8 mouse cellular contexts compared by ENCODE assay signal in genomic region chr3:122103864-122104808, GRCm38 (mm10). TPM values are rescaled to one million over a fixed set of nuclear protein-coding genes. Genes with fewer than 3 reads are reported as not detected.
DNase-seq lines count a peak whose midpoint lies in the region; ATAC-seq and TF ChIP-seq lines count a peak whose summit lies in the region.

No protein-coding gene starts in this region.

- peak overlapping the region; percentile 39 for H3K4me2 ChIP-seq in hindbrain, postnatal 0 days (ENCODE audit: low read depth, low read length)

- no peaks in the 10 kb centered on the region for H3K4me1 ChIP-seq in cortical plate, adult 2 months (ENCODE audit: control insufficient read depth, insufficient read depth, low read length)
- 0 out of 2 replicates have a peak, but pooled peaks cover 3% of the 10 kb centered on the region for H3K4me1 ChIP-seq in hindbrain, postnatal 0 days (ENCODE audit: insufficient read depth, low read length)

- peak; percentile 93 for DNase-seq in adipocyte (ENCODE audit: low spot score)
- DNase-seq in gastrocnemius, adult 8-10 months (ENCODE audit: low spot score in 2 of 2): peak; percentile 76 to 79
- DNase-seq in hindbrain, postnatal 0 days (ENCODE audit: low spot score): peak; percentile 86
- DNase-seq in left cerebral cortex, adult 2 months (ENCODE audit: extremely low spot score in 1 of 2, low spot score in 2 of 2): peak; percentile 65 to 77
- DNase-seq in right cerebral cortex, postnatal 10 days (ENCODE audit: low spot score in 2 of 2): peak; percentile 59 to 76
- DNase-seq in urinary bladder, postnatal 25 days (ENCODE audit: low spot score): peak; percentile 87

- peak; percentile 77 for TF ChIP-seq CTCF in cortical plate, adult 2 months (IDR thresholded peaks at IDR 0.05; ENCODE audit: extremely low read depth, insufficient read depth, low read length)
- TF ChIP-seq CTCF in hindbrain, postnatal 0 days (IDR thresholded peaks at IDR 0.05; ENCODE audit: low read depth): peak; percentile 87
- peak; percentile 89 for TF ChIP-seq CTCF in left cerebral cortex, adult 2 months (IDR thresholded peaks at IDR 0.05)

- no peak overlapping the region for H3K9ac ChIP-seq in hindbrain, postnatal 0 days (replicated peaks; ENCODE audit: low read length)

- no peak overlapping the region for H3K27ac ChIP-seq in cortical plate, adult 2 months (ENCODE audit: insufficient read depth, low read length)
- no peak overlapping the region for H3K27ac ChIP-seq in hindbrain, postnatal 0 days
- peak overlapping the region; percentile 11; the same call in 1 of the 2 replicates for H3K27ac ChIP-seq in left cerebral cortex, adult 2 months

- H3K9me3 ChIP-seq in hindbrain, postnatal 0 days (ENCODE audit: low read length): no peaks in the 10 kb centered on the region

- intact Hi-C loops in left cerebral cortex, adult 2 months (cut with DNase I): loop anchor here (1.0 kb wide), 2 partner anchors 140 to 219 kb away; no protein-coding TSS in a partner anchor

- no peaks in the 10 kb centered on the region for H3K36me3 ChIP-seq in hindbrain, postnatal 0 days (ENCODE audit: insufficient read depth, low read length)

- no peaks in the 10 kb centered on the region for H3K27me3 ChIP-seq in hindbrain, postnatal 0 days (ENCODE audit: insufficient read depth, low read length)

- H3K4me3 ChIP-seq in cortical plate, adult 2 months (ENCODE audit: insufficient read depth, low read length): no peak overlapping the region
- H3K4me3 ChIP-seq in hindbrain, postnatal 0 days (ENCODE audit: low read length): 0 out of 2 replicates have a peak overlapping the region, but pooled peaks have one; percentile 7
- H3K4me3 ChIP-seq in left cerebral cortex, adult 2 months: peak overlapping the region; percentile 28

- peak; percentile 74 for ATAC-seq in hindbrain, postnatal 0 days
- ATAC-seq in megakaryocyte progenitor cell, adult 5-6 weeks (replicated peaks; ENCODE audit: poor library complexity): peak; percentile 71

- no peak for TF ChIP-seq POLR2A in cortical plate, adult 2 months (IDR thresholded peaks at IDR 0.05; ENCODE audit: extremely low read depth, insufficient read depth, low read length)

- WGBS in hindbrain, postnatal 0 days: 33% methylated on average over 20 of the region's 20 CpGs

RNA-seq across cellular contexts. Expression of gene Abca4, which starts 59.9 kb away (rescaled TPM):
- 3.6 and 3.7 TPM in 2 replicates for polyA plus RNA-seq in cortical plate, adult 2 months (2012; rRNA removed)
- under 1 TPM; 0.47 to 0.99 (median 0.56) TPM for total RNA-seq in gastrocnemius, adult 8-10 months (2022)
- 8.7 and 11.7 TPM in 2 replicates for total RNA-seq in hindbrain, postnatal 0 days (2014; rRNA removed)
- 3.9 and 4.8 TPM in 2 replicates for polyA plus RNA-seq in hindbrain, postnatal 0 days (2015; fragmentation: Nextera tagmentation; extraction: Ambion mirVana)
- total RNA-seq in left cerebral cortex, adult 2 months (2021): 1 to 10 TPM; 2.0 to 2.1 TPM
- 0.07 and 0.17 TPM in 2 replicates for total RNA-seq in megakaryocyte progenitor cell, adult 5-6 weeks (2015)
- total RNA-seq in megakaryocyte progenitor cell, adult 5-6 weeks (2017): 0.12 and 0.30 TPM in 2 replicates
